Mouse (Mus musculus): ENCODE data around the gene Lin7a. TPM values are rescaled to one million over a fixed set of nuclear protein-coding genes. Genes with fewer than 3 reads are reported as not detected.
"Not testable (repeated sequence)": the region's sequence is repeated elsewhere in the genome, so short reads cannot be mapped to it uniquely, and the experiment has no call there.

Lin7a gene
- polyA plus RNA-seq, 1 experiment = not detected

- no peak for DNase-seq
- H3K4me1 ChIP-seq (ENCODE audit: control insufficient read depth, insufficient read depth, low read length) = no peaks in the 10 kb centered on the region
- H3K4me3 ChIP-seq (replicated peaks; ENCODE audit: extremely low read depth, low read depth, low read length) = no peak overlapping the region
- no peak for TF ChIP-seq POLR2A (IDR thresholded peaks at IDR 0.05; ENCODE audit: borderline replicate concordance, extremely low read depth, low read depth, low read length)
- TF ChIP-seq CTCF (IDR thresholded peaks at IDR 0.05; ENCODE audit: insufficient read depth, low read length) = no peak
- 88% methylated on average over 3 of the region's 3 CpGs for WGBS
Observed at GRCm38 (mm10) chr10:107235496-107235895, 36.0 kb upstream of the Lin7a start.

GRCm38 (mm10) chr10:107236211-107236610 lies 35.3 kb upstream of the Lin7a start:
- Histone ChIP-seq H3K4me1 (ENCODE audit: control insufficient read depth, insufficient read depth, low read length) (no peaks in the 10 kb centered on the region), H3K4me3 (replicated peaks; ENCODE audit: extremely low read depth, low read depth, low read length) (no peak overlapping the region)
- 80% methylated on average over 4 of the region's 4 CpGs for WGBS
- no peak for DNase-seq
- TF ChIP-seq POLR2A (IDR thresholded peaks at IDR 0.05; ENCODE audit: borderline replicate concordance, extremely low read depth, low read depth, low read length) (no peak), CTCF (IDR thresholded peaks at IDR 0.05; ENCODE audit: insufficient read depth, low read length) (no peak)

GRCm38 (mm10) chr10:107237076-107237475 lies 34.4 kb upstream of the Lin7a start:
- no peak overlapping the region for H3K4me3 ChIP-seq (replicated peaks; ENCODE audit: extremely low read depth, low read depth, low read length)
- 71% methylated on average over 2 of the region's 2 CpGs for WGBS
- DNase-seq = no peak
- TF ChIP-seq POLR2A (IDR thresholded peaks at IDR 0.05; ENCODE audit: borderline replicate concordance, extremely low read depth, low read depth, low read length) (no peak), CTCF (IDR thresholded peaks at IDR 0.05; ENCODE audit: insufficient read depth, low read length) (no peak)
- H3K4me1 ChIP-seq (ENCODE audit: control insufficient read depth, insufficient read depth, low read length) = no peaks in the 10 kb centered on the region

- no peak for DNase-seq
- no peaks in the 10 kb centered on the region for H3K4me1 ChIP-seq (ENCODE audit: control insufficient read depth, insufficient read depth, low read length)
- WGBS = 98% methylated on average over 1 of the region's 1 CpGs
- no peak overlapping the region for H3K4me3 ChIP-seq (replicated peaks; ENCODE audit: extremely low read depth, low read depth, low read length)
- TF ChIP-seq CTCF (IDR thresholded peaks at IDR 0.05; ENCODE audit: insufficient read depth, low read length) = no peak
Observed at GRCm38 (mm10) chr10:107237736-107238135, 33.8 kb upstream of the Lin7a start.

- WGBS = 60% methylated on average over 2 of the region's 2 CpGs
- Histone ChIP-seq H3K4me3 (replicated peaks; ENCODE audit: extremely low read depth, low read depth, low read length) (no peak overlapping the region), H3K4me1 (ENCODE audit: control insufficient read depth, insufficient read depth, low read length) (no peaks in the 10 kb centered on the region)
- TF ChIP-seq POLR2A (IDR thresholded peaks at IDR 0.05; ENCODE audit: borderline replicate concordance, extremely low read depth, low read depth, low read length) (no peak), CTCF (IDR thresholded peaks at IDR 0.05; ENCODE audit: insufficient read depth, low read length) (no peak)
- DNase-seq = no peak
Observed at GRCm38 (mm10) chr10:107238151-107238860, 33.2 kb upstream of the Lin7a start.

- DNase-seq = no peak
- Histone ChIP-seq H3K4me1 (ENCODE audit: control insufficient read depth, insufficient read depth, low read length) (no peaks in the 10 kb centered on the region), H3K4me3 (replicated peaks; ENCODE audit: extremely low read depth, low read depth, low read length) (no peak overlapping the region)
- TF ChIP-seq POLR2A (IDR thresholded peaks at IDR 0.05; ENCODE audit: borderline replicate concordance, extremely low read depth, low read depth, low read length) (no peak), CTCF (IDR thresholded peaks at IDR 0.05; ENCODE audit: insufficient read depth, low read length) (no peak)
- WGBS = 59% methylated on average over 3 of the region's 3 CpGs
Observed at GRCm38 (mm10) chr10:107238861-107239435, 32.5 kb upstream of the Lin7a start.

GRCm38 (mm10) chr10:107239651-107240330 lies 31.7 kb upstream of the Lin7a start:
- 68% methylated on average over 2 of the region's 2 CpGs for WGBS
- Histone ChIP-seq H3K4me1 (ENCODE audit: control insufficient read depth, insufficient read depth, low read length) (no peaks in the 10 kb centered on the region), H3K4me3 (replicated peaks; ENCODE audit: extremely low read depth, low read depth, low read length) (no peak overlapping the region)
- TF ChIP-seq CTCF (IDR thresholded peaks at IDR 0.05; ENCODE audit: insufficient read depth, low read length) = no peak
- TF ChIP-seq POLR2A (IDR thresholded peaks at IDR 0.05; ENCODE audit: borderline replicate concordance, extremely low read depth, low read depth, low read length) = no peak
- DNase-seq = no peak

GRCm38 (mm10) chr10:107240446-107240845 lies 31.0 kb upstream of the Lin7a start:
- 50% methylated on average over 1 of the region's 1 CpGs for WGBS
- TF ChIP-seq CTCF (IDR thresholded peaks at IDR 0.05; ENCODE audit: insufficient read depth, low read length) = no peak
- TF ChIP-seq POLR2A (IDR thresholded peaks at IDR 0.05; ENCODE audit: borderline replicate concordance, extremely low read depth, low read depth, low read length) = no peak
- DNase-seq = no peak
- Histone ChIP-seq H3K4me1 (ENCODE audit: control insufficient read depth, insufficient read depth, low read length) (no peaks in the 10 kb centered on the region), H3K4me3 (replicated peaks; ENCODE audit: extremely low read depth, low read depth, low read length) (no peak overlapping the region)

GRCm38 (mm10) chr10:107240986-107241385 lies 30.5 kb upstream of the Lin7a start:
- Histone ChIP-seq H3K4me1 (ENCODE audit: control insufficient read depth, insufficient read depth, low read length) (no peaks in the 10 kb centered on the region), H3K4me3 (replicated peaks; ENCODE audit: extremely low read depth, low read depth, low read length) (no peak overlapping the region)
- 78% methylated on average over 3 of the region's 3 CpGs for WGBS
- DNase-seq = no peak
- no peak for TF ChIP-seq POLR2A (IDR thresholded peaks at IDR 0.05; ENCODE audit: borderline replicate concordance, extremely low read depth, low read depth, low read length)
- no peak for TF ChIP-seq CTCF (IDR thresholded peaks at IDR 0.05; ENCODE audit: insufficient read depth, low read length)

- no peaks in the 10 kb centered on the region for H3K4me1 ChIP-seq (ENCODE audit: control insufficient read depth, insufficient read depth, low read length)
- TF ChIP-seq POLR2A (IDR thresholded peaks at IDR 0.05; ENCODE audit: borderline replicate concordance, extremely low read depth, low read depth, low read length) (no peak), CTCF (IDR thresholded peaks at IDR 0.05; ENCODE audit: insufficient read depth, low read length) (no peak)
- DNase-seq = no peak
Observed at GRCm38 (mm10) chr10:107241406-107241805, 30.1 kb upstream of the Lin7a start.

GRCm38 (mm10) chr10:107241999-107242398 lies 29.5 kb upstream of the Lin7a start:
- H3K4me3 ChIP-seq (replicated peaks; ENCODE audit: extremely low read depth, low read depth, low read length); DNase-seq; H3K4me1 ChIP-seq (ENCODE audit: control insufficient read depth, insufficient read depth, low read length): not testable (repeated sequence)
- WGBS = 80% methylated on average over 1 of the region's 1 CpGs

More at GRCm38 (mm10) chr10:107241406-107241805, 30.1 kb upstream of the Lin7a start:
- no peak overlapping the region for H3K4me3 ChIP-seq (replicated peaks; ENCODE audit: extremely low read depth, low read depth, low read length)

All from lung, adult 2 months (tissue).